Mouse (Mus musculus) ES-E14 (cell line): ENCODE measurements around the gene Nos2.
"Not testable (repeated sequence)": the region's sequence is repeated elsewhere in the genome, so short reads cannot be mapped to it uniquely, and the experiment has no call there.

Experiments used
- HCFC1 ChIP-seq: IDR thresholded peaks from 2 replicates; pipeline ENCODE4 v1.6.1; 2012; ENCODE audit warnings: low read length, inconsistent platforms, borderline replicate concordance; ENCODE audit not compliant: insufficient read depth
- ZC3H11A ChIP-seq: IDR thresholded peaks from 2 replicates; pipeline ENCODE4 v1.6.1; 2012; ENCODE audit warnings: low read depth, mild to moderate bottlenecking, inconsistent platforms, low read length, borderline replicate concordance

DNA sequence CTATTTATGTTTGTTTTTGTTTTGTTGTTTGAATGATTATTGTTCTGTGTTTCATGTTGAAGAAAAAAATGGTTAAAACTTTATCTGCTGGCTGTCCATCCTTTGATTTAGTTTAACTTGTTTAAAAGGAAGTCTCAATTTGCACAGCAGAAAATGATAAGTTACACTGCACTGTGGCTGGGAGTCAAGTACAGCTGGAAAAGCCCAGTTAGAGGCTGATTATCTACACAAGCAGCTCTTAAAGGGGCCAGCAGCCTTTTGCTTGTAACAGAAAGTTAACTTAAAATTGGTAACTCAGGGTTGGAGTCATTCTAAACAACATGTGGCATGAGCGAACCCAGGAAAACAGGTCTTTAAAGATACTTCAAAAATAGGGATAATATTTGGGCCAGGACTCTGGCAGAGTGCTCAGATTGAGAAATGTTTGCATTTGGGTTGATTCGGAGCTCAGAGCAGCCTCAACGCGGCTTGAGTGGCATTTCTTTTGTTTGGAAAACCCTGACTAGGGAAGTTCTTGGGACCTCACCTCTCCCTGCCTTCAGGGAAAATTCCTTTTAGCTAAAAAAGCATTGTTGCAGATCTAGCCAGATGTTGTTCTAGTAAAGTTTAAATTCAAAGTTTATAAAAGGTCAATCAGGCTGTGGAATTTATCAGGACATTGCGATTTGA, 70.4 kb downstream of the Nos2 start:
- not testable (repeated sequence) for TF ChIP-seq ZC3H11A, HCFC1
